Mouse (Mus musculus) cerebellum, adult (tissue): ENCODE results near the gene Gm20498.

Source experiments
- ATAC-seq: cut with Nextera tagmentation; 2 replicates; pipeline ENCODE4 v1.9.2; 2017; ENCODE audit warnings: mild to moderate bottlenecking, moderate library complexity, mixed read lengths; ENCODE audit not compliant: insufficient number of reproducible peaks, low FRiP score, low TSS enrichment

The Gm20498 gene

DNA sequence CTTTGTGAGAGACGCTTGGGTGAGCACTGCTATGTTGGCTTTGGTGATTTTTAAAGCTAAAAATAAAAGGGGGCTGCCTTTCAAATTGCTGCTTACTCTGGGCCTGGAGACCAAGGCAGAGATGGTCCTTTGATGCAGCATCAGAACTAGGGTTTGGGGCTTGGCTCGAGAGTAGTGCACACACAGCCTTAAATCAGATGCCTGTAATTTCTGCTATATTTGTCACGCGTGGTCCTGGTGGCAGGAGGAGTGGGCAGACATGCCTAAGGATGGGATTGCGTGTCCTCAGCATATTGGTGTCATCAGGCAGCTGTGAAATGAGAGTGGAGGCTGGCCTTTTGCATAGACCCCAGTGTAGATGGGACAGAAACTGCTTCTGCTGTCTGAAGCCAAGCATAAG, 198.9 kb downstream of the Gm20498 start:
- ATAC-seq: no peak

DNA sequence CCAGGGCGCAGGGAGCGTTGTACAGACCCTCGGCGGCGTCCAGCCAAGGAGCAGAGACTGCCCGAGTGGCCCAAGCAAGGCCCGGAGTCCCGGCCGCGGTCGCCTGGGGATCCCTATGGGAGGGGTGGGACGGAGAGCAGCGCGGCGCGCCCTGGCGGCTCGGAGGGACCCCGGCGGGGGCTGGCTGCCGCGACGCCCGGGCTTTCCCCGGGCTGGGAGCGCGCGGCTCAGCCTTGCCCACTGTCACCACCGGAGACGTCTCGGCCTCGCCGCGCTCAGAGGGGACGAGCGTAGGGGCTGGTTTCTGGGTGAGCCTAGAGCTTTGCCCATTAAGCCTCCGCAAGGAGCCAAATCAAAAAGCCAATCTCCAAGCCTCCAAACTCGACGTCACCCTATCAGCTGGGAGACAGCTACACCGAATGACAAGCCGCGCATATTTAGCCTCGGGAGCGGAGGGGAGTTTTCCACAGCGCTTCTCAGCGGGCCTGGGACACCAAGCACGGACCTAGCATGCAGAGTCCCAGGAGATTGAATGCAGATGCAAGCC, 199.8 kb downstream of the Gm20498 start, which contains the start of gene Slc8a3:
Gene Slc8a3 (minus strand): TSS at position 306 of the 547 bp plus-strand sequence.
- peak; percentile 85 for ATAC-seq

DNA sequence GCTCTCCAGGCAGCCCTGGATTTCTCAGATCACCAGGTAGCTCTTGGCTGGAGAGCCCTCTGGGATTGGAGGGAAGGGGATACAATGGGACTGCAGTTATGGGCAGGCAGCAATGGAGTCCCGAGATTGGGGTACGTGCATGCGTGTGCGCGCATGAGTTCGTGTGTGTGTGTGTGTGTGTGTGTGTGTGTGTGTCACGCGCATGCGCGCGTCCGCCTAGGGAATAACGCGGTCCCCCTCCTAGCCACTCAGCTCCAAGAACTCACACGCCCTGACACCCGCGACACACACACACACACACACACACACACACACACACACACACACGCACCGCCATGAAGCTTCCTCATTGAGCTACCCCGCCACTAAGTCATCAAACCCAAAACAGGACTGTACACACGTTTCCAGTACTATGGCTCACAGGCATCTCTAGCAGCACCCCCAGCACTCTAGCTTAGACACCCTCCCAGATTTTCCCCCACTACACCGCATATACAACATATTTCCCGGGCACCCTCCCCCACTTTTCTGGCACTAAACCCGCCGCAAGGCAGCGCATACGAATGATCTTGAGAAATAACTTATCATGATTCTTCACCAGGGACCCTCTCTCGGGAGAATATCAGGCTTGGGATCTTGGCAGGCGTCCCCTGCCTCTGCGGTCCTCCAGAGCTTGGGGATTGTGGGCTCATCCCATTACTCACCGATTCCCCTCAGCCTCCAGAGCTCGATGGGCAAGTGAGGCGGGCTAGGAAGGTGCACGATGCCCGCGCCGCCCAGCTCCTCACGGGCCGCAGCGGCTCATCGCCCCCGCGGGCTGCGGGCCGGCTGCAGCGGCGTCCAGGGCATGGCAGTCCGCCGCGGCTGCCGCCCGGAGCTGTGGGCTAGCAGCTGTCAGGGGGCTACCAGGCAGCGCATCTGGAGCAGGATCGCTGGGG, 200.5 kb downstream of the Gm20498 start:
- peak; percentile 59 for ATAC-seq

DNA sequence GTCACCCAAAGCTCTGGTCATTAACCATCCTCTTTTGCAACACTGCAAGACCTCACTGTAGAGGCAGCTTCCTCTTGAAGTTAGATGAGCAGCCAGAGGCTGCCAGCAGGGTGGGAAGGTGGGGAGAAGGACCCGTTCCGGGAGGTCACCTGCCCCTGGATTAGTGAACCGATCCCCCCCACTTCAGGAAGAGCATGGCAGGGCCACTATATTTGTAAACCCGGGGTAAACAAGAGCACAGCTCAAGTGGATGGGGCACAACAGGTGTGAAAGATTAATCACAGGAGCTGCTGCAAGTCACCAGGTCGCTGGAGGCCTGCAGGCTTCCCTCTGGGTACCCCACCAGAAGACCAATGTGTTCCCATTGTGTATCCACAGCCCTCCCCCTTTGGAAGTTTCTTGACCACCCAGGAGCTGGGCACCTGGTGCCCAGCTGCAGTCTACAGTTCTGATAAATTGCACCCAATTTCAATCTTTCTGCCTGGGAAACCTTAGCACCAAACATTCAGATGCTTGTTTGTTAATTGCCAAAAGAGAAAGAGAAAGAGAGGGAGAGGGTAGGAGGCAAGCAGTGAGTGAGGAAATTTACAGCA, 201.6 kb downstream of the Gm20498 start:
- no peak for ATAC-seq

DNA sequence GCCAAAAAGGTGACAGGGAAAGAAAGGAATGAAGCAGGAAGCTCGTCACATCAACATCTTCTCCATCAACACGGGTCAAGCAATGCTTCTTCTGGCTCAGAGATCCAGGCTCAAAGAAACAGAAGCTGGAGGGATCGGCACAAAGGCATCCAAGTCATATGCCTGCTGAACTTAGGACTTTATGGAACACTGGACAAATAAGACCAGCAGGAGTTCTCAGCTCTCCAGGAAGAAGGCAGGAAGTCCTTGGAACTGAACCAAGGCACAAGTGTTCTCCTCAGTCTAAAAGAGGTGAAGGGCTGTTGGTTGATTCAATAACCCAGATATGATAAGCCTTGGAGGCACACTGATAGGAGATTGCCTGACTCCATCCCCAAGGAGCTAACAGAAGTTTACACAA, 207.7 kb downstream of the Gm20498 start:
- no peak for ATAC-seq

DNA sequence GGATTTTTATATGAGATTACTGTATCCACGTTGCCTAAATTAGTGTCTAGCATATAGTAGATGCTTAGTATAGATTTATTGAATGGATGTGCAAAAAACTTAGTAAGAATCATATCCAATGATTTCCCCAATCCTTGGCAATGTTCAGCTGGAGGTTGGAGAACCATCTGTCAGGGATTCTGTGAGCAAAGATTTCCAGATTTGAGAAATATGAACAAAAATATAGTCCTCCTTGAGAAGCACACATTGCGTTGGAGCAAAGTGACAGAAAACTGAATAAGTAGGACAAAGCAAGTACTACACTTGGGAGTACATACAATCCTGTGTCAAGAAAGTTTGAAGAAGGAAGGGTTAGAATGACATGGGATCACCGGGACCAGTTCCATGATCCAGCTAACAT, 208.6 kb downstream of the Gm20498 start:
- no peak for ATAC-seq

DNA sequence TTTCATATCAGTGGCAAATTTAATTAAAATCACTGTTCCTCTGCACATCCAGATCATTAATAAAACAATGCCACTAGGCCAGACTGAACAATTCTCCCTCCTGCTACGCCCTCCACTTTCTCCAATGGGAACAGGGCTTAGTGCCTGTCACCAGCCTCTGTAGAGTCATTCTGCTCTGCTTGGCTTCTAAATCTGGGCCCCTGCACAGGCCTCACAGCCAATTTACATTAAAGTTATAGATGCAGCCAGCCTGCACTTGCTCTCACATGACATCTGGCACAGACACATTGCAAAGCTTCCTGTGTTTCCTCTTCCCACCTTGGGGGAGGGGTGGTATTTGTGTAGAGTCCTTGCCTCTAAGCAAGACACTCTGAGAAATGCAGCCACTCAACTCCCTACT, 211.7 kb downstream of the Gm20498 start:
- no peak for ATAC-seq

DNA sequence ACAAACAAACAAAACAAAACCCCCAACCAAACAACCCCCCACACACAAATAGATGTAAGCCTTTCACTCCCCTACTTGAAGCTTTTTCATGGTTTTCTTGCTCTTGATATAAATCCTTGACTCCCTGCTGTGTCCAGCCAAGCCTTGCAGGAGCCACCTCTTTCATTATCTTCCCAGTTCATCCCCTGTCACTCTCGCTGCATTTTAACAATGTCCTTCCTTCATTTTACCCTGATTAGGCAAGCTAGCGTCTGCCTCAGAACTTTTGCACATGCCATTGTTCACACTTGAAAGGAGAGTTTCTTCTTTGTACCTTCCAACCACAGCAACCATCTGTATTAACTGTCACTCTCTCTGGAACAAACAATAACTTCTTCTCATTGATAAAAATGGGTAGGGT, 214.9 kb downstream of the Gm20498 start:
- ATAC-seq: no peak

DNA sequence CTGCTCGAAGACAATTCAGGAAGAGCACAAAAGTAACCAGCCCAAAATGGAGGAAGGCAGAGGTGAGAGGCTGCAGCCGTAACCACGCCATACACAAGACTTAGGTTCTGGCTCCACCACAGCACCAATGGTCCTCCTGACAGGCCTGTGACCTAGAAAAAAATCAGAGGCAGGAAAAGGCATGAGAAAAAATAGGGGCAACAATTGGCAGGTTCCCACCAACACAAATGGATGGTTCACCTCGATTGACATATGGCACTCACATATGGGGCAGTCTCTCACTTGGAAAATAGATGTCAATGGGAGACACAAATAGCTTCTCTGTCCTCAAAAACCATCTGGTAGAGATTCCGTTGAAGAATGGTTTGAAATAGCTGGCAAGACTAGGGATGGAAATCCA, 216.8 kb downstream of the Gm20498 start:
- ATAC-seq: peak; percentile 91
